Mouse (Mus musculus) liver, adult 2 months (tissue): ENCODE results near the gene Elp5. TPM values are rescaled to one million over a fixed set of nuclear protein-coding genes. Genes with fewer than 3 reads are reported as not detected.
A peak's percentile ranks its signal among the peaks of the same experiment; 100 is the strongest.

Source experiments
- DNase-seq: peaks from one replicate; pipeline ENCODE4 v3.0.0-alpha.2; 2011; ENCODE audit warnings: low read depth, low spot score; ENCODE audit errors: extremely low read depth
- H3K27ac ChIP-seq: fragments of 200-500 bp; replicated peaks from 2 replicates; pipeline ENCODE4 v1.5.1; 2012; ENCODE audit warnings: low read depth, mild to moderate bottlenecking, control low read depth, inconsistent platforms, low read length; ENCODE audit not compliant: insufficient read depth
- H3K27me3 ChIP-seq: fragments of 200-500 bp; 2 replicates; pipeline ENCODE4 v1.6.1; 2012; ENCODE audit warnings: mild to moderate bottlenecking, moderate library complexity, low read length, inconsistent platforms; ENCODE audit not compliant: control insufficient read depth, insufficient read depth
- H3K36me3 ChIP-seq: fragments of 200-500 bp; 2 replicates; pipeline ENCODE4 v1.6.1; 2012; ENCODE audit warnings: low read length, inconsistent platforms; ENCODE audit not compliant: control insufficient read depth, insufficient read depth
- H3K4me1 ChIP-seq: fragments of 200-500 bp; 2 replicates; pipeline ENCODE4 v1.6.1; 2011; ENCODE audit warnings: low read length; ENCODE audit not compliant: control insufficient read depth, insufficient read depth
- H3K4me3 ChIP-seq: fragments of 200-500 bp; 2 replicates; pipeline ENCODE4 v1.5.1; 2011; ENCODE audit warnings: low read depth, mild to moderate bottlenecking, control low read depth, low read length, moderate library complexity; ENCODE audit not compliant: insufficient read depth
- H3K79me2 ChIP-seq: fragments of 200-500 bp; 2 replicates; pipeline ENCODE4 v1.6.1; 2012; ENCODE audit warnings: inconsistent platforms, mild to moderate bottlenecking, low read length, moderate library complexity; ENCODE audit not compliant: control insufficient read depth, insufficient read depth
- H3K9ac ChIP-seq: fragments of 200-500 bp; 2 replicates; pipeline ENCODE4 v1.6.1; 2012; ENCODE audit warnings: low read depth, mild to moderate bottlenecking, control low read depth, inconsistent platforms, low read length
- CTCF ChIP-seq: fragments of 200-500 bp; IDR thresholded peaks from 2 replicates; pipeline ENCODE4 v1.5.1; 2011; ENCODE audit warnings: low read depth, low read length, control low read depth
- POLR2A ChIP-seq: fragments of 200-500 bp; IDR thresholded peaks from 2 replicates; pipeline ENCODE4 v1.6.1; 2011; ENCODE audit warnings: low read length, control low read depth; ENCODE audit not compliant: insufficient read depth; ENCODE audit errors: extremely low read depth
- WGBS: fragments of 180-500 bp; shearing (Covaris S2); methylation state at CpG from one replicate; pipeline ENCODE4 v1.1.7; 2018; 5-methylcytosine and 5-hydroxymethylcytosine counted together
- polyA plus RNA-seq: library from polyadenylated mRNA; depleted of rRNA; stranded (reverse); fragments of >200 nt; gene quantifications from 2 replicates; pipeline ENCODE4 v1.2.3, GENCODE M21; 2012
- total RNA-seq: library from RNA; depleted of rRNA; stranded (reverse); fragments of >200 nt; gene quantifications from 2 replicates; pipeline ENCODE4 v1.2.3, GENCODE M21; 2014

Gene Elp5
- total and polyA plus RNA-seq, 2 experiments, result 19.5 to 30.8 TPM

DNA sequence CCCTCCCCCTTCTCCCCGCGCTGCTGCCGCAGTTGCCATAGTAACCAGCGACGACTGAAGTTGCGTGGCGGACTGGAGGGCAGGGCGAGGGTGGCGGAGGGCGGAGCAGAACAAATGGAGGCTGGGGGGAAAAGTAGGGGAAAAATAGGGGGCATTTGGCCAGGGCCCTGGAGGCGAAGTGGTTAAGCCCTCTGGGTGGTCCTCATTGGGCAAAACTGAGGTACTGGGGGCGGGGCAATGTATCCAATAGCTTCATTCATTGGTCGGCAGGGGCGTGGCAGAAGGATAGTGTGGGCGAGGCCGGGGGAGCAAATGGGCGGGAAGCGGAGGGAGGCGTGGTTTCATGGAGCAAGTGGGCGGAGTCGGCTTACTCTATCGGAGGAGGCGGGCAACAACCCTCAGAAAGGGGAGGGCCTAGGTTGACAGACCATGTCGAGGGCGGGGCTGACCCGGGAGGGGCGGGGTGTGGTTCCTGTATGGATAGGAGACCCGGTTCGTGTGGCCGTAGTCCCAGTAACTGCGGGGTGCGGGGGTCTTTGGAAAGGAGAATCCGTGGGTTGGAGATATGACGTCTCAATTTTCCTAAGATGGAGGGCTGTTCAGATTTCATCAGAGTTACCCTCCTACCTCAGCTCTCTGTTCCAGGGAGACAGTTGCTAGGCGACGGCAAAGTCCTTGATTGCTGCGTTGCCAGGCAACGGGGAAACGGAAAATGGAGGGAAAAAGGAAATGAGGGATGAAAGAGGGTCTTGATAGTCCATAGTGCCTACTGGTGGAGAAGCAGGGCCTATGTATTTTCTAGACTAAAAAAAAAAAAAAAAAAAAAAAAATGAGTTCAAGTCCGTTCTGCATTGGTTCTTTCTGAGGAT, 39.2 kb upstream of the Elp5 start:
- no peaks in the 10 kb centered on the region for H3K79me2 ChIP-seq
- H3K9ac ChIP-seq, result peak overlapping the region; percentile 49
- peak; percentile 90 for DNase-seq
- WGBS, result 3% methylated on average over 39 of the region's 40 CpGs
- peak overlapping the region; percentile 33; the same call in 1 of the 2 replicates for H3K27ac ChIP-seq
- no peaks in the 10 kb centered on the region for H3K36me3 ChIP-seq
- H3K27me3 ChIP-seq, result no peaks in the 10 kb centered on the region
- H3K4me1 ChIP-seq, result no peaks in the 10 kb centered on the region
- H3K4me3 ChIP-seq, result peak overlapping the region; percentile 87
- no peak for TF ChIP-seq POLR2A

DNA sequence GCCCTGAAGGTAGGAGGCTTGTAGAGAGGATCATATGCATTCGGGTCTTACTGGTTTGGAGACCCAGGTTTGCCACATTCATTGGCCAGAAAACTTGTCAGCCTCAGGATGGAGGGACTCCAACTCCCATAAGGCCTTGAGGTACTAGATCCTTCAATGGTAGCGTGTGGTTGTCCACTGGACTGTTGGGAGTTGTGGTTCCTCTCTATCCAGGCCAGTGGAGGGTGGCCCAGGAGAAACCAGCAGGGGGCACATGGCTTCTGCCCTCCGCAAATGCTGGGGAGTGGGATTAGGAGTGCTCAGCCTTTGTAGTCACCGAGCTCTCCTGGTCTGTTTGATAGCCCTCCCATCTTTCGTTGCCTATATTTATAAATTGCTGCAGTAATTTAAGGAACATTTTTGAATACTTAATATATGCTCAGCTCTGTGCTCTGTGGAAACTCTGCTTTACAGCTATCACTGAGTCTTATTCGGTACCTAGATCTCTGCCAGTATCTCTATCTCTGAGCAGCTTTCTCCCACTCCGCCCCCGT, 38.5 kb upstream of the Elp5 start:
- H3K27me3 ChIP-seq, result no peaks in the 10 kb centered on the region
- under 1% methylated on average over 8 of the region's 8 CpGs for WGBS
- no peak for TF ChIP-seq POLR2A
- peak; percentile 76 for TF ChIP-seq CTCF
- no peaks in the 10 kb centered on the region for H3K4me1 ChIP-seq
- H3K4me3 ChIP-seq, result peak overlapping the region; percentile 87
- DNase-seq, result peak; percentile 87
- H3K27ac ChIP-seq, result peak overlapping the region; percentile 33; the same call in 1 of the 2 replicates
- no peaks in the 10 kb centered on the region for H3K79me2 ChIP-seq
- no peaks in the 10 kb centered on the region for H3K36me3 ChIP-seq
- H3K9ac ChIP-seq, result peak overlapping the region; percentile 49

- H3K27me3 ChIP-seq, result no peaks in the 10 kb centered on the region
- H3K27ac ChIP-seq, result no peak overlapping the region
- TF ChIP-seq CTCF, result no peak
- no peak for TF ChIP-seq POLR2A
- H3K79me2 ChIP-seq, result no peaks in the 10 kb centered on the region
- no peaks in the 10 kb centered on the region for H3K4me1 ChIP-seq
- WGBS, result 44% methylated on average over 8 of the region's 8 CpGs
- H3K4me3 ChIP-seq, result no peak overlapping the region
- H3K36me3 ChIP-seq, result no peaks in the 10 kb centered on the region
- no peak for DNase-seq
- no peak overlapping the region for H3K9ac ChIP-seq
Measured at GRCm38 (mm10) chr11:70020022-70020631, 37.8 kb upstream of the Elp5 start.

- Histone ChIP-seq H3K36me3 (no peaks in the 10 kb centered on the region), H3K27ac (no peak overlapping the region), H3K27me3 (no peaks in the 10 kb centered on the region), H3K4me3 (no peak overlapping the region), H3K79me2 (peaks cover 4% of the 10 kb centered on the region; the same call in 1 of the 2 replicates), H3K9ac (no peak overlapping the region), H3K4me1 (no peaks in the 10 kb centered on the region)
- 81% methylated on average over 2 of the region's 2 CpGs for WGBS
- no peak for DNase-seq
- TF ChIP-seq CTCF (no peak), POLR2A (no peak)
Measured at GRCm38 (mm10) chr11:70019495-70020021, 37.2 kb upstream of the Elp5 start.

DNA sequence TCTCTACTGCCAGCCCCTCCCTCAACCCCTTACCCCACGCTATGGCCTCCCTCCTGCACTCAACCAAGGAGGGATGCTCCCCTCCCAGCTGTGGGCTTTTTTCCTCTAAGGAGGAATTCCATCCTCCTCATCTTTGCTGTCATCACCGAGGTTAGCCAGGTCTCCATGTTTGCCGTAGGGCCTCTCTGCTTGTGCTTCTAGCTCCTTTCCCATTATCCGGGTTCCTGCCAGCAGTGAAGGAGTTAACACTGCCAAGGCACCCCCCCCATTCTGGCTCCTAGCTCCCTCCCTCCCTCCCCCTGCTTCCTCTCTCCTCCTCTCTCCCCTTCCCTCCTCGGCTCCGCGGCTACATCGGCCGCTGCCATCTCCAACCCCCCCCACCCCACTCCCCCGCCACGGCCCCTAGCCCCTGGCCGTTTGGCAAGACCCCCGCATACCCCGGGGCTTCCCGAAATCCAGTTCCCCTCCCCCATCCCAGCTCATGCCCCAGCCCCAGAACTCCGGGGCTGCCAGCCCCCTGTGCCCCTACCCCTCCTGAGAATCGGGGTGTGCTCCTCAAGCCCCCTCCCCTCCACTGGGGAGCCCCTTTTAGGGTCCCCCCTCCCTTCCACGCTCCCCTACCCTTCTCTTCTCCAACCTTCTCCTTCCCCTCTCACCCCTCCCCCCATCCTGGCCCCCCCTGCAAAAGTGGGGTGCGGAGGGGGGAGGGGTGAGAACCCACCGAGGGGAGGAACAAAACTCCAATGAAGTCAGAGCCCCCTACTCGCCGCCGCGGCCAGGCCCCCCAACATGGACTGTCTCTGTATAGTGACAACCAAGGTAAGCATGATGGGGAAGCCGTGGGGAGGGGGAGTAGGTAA, 36.0 kb upstream of the Elp5 start:
- Histone ChIP-seq H3K9ac (peak overlapping the region; percentile 53), H3K79me2 (peaks cover 15% of the 10 kb centered on the region; the same call in 1 of the 2 replicates), H3K4me1 (peaks cover 8% of the 10 kb centered on the region), H3K36me3 (peaks cover 9% of the 10 kb centered on the region; the same call in 1 of the 2 replicates), H3K4me3 (peak overlapping the region; percentile 50), H3K27me3 (no peaks in the 10 kb centered on the region), H3K27ac (no peak overlapping the region)
- WGBS, result 12% methylated on average over 22 of the region's 25 CpGs
- DNase-seq, result no peak
- TF ChIP-seq POLR2A (no peak), CTCF (no peak)
